Mouse (Mus musculus) midbrain, embryonic 16.5 days (tissue): ENCODE results near the gene Krt24. TPM values are rescaled to one million over a fixed set of nuclear protein-coding genes. Genes with fewer than 3 reads are reported as not detected.

Experiments used
- ATAC-seq: fragments of 200-750 bp; cut with Nextera tagmentation; 2 replicates; pipeline ENCODE4 v1.8.0; 2017; ENCODE audit warnings: moderate TSS enrichment
- H3K27ac ChIP-seq: fragments of 300-500 bp; sonication (generic); 2 replicates; pipeline ENCODE4 v1.5.1; 2014; ENCODE audit warnings: mild to moderate bottlenecking, low read length, mixed read lengths
- H3K27me3 ChIP-seq: fragments of 300-500 bp; sonication (generic); 2 replicates; pipeline ENCODE4 v1.6.1; 2014; ENCODE audit warnings: low read depth, low read length, mixed read lengths; ENCODE audit not compliant: control insufficient read depth, insufficient read depth
- H3K36me3 ChIP-seq: fragments of 300-500 bp; sonication (generic); 2 replicates; pipeline ENCODE4 v1.6.1; 2014; ENCODE audit warnings: mild to moderate bottlenecking, low read length, moderate library complexity, mixed read lengths; ENCODE audit not compliant: control insufficient read depth, insufficient read depth
- H3K4me1 ChIP-seq: fragments of 300-500 bp; sonication (generic); 2 replicates; pipeline ENCODE4 v1.6.1; 2014; ENCODE audit warnings: mild to moderate bottlenecking, low read length, mixed read lengths; ENCODE audit not compliant: control insufficient read depth, insufficient read depth
- H3K4me2 ChIP-seq: fragments of 300-500 bp; sonication (generic); 2 replicates; pipeline ENCODE4 v1.6.1; 2014; ENCODE audit warnings: mild to moderate bottlenecking, low read length, mixed read lengths
- H3K4me3 ChIP-seq: fragments of 300-500 bp; sonication (generic); 2 replicates; pipeline ENCODE4 v1.5.1; 2014; ENCODE audit warnings: low read depth, mild to moderate bottlenecking, low read length, moderate library complexity, mixed read lengths
- H3K9ac ChIP-seq: fragments of 300-500 bp; sonication (generic); 2 replicates; pipeline ENCODE4 v1.6.1; 2014; ENCODE audit warnings: low read depth, low read length, mixed read lengths
- H3K9me3 ChIP-seq: fragments of 300-500 bp; sonication (generic); replicated peaks from 2 replicates; pipeline ENCODE4 v1.6.1; 2014; ENCODE audit warnings: mild to moderate bottlenecking, low read length, mixed read lengths; ENCODE audit not compliant: control insufficient read depth, poor library complexity, severe bottlenecking
- WGBS: fragments of 180-500 bp; shearing (Covaris S2); extraction: QIAGEN DNeasy Blood & Tissue Kit; methylation state at CpG from one replicate; pipeline ENCODE4 v1.1.7; 2014; 5-methylcytosine and 5-hydroxymethylcytosine counted together
- polyA plus RNA-seq: library from polyadenylated mRNA; unstranded; fragments of >200 nt; fragmentation: Nextera tagmentation; extraction: Ambion mirVana; gene quantifications from 2 replicates; pipeline ENCODE4 v1.2.1, GENCODE M21; 2015

The Krt24 gene
- polyA plus RNA-seq, 1 experiment from 2014 or later = not detected

DNA sequence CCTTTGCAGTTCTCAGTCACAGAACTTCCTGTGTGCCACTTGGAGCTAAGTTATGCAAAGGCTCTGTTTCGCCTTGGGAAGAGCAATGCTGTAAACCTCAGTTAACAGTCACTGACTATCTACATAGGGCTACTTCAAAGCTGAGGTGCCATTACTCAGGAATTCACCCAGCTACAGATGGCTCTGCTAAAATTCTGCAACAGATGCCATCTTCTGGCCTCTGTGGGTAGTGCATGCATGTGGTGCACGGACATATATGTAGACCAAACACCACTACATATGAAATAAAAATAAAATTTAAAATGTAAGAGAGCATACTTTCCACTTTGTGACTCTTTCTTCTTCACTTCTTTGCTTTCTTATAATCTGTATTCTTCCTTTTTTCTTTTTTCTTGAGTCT, 22.5 kb upstream of the Krt24 start:
- ATAC-seq = no peak
- H3K27me3 ChIP-seq = no peaks in the 10 kb centered on the region
- no peaks in the 10 kb centered on the region for H3K9me3 ChIP-seq
- no peak overlapping the region for H3K9ac ChIP-seq
- H3K4me3 ChIP-seq = no peak overlapping the region
- H3K27ac ChIP-seq = no peak overlapping the region
- H3K4me1 ChIP-seq = no peaks in the 10 kb centered on the region
- 35% methylated on average over 2 of the region's 2 CpGs for WGBS
- H3K4me2 ChIP-seq = no peak overlapping the region
- no peaks in the 10 kb centered on the region for H3K36me3 ChIP-seq

DNA sequence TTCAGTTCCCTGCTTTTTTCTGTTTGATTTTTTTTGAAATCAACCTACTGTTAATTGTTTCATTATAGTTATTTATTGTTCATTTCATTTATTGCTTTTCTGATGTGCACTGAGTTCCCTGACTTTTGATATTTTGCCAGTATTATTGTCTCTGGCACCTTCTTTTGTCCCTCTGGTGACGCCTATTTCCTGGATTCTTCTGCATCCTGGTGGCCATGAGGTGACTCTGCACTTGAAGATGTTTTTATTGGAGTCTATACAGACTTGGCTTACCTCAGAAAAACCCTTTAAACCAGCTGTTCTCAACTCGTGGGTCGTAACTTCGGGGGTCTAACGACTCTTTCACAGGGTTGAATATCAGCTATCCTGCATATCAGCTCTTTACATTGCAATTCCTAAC, 10.0 kb upstream of the Krt24 start:
- Histone ChIP-seq H3K4me1 (no peaks in the 10 kb centered on the region), H3K4me2 (no peak overlapping the region), H3K9me3 (no peaks in the 10 kb centered on the region), H3K9ac (no peak overlapping the region), H3K36me3 (no peaks in the 10 kb centered on the region), H3K27me3 (no peaks in the 10 kb centered on the region), H3K4me3 (no peak overlapping the region), H3K27ac (no peak overlapping the region)
- 66% methylated on average over 5 of the region's 5 CpGs for WGBS
- no peak for ATAC-seq

DNA sequence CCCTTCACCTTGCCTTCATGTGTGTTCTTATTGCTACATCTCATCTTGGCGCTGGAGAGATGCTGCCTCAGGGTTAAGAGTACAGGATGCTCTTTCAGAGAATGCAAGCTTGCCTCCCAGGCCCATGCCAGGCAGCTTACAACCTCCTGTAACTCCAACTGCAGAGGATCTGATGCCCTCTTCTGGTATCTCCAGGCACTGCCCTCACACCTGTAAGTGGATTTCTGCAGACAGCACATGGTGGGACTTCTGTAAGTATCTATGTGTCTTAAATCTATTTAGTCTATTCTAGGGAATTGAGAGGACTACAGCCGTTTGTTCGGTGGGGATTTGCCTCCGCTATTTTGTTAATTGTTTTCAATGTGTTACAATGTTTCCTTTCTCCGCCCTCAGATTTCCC, 7.8 kb upstream of the Krt24 start:
- Histone ChIP-seq H3K4me2 (no peak overlapping the region), H3K27me3 (no peaks in the 10 kb centered on the region), H3K9me3 (no peaks in the 10 kb centered on the region), H3K36me3 (no peaks in the 10 kb centered on the region), H3K4me3 (no peak overlapping the region), H3K27ac (no peak overlapping the region), H3K9ac (no peak overlapping the region), H3K4me1 (no peaks in the 10 kb centered on the region)
- 63% methylated on average over 5 of the region's 5 CpGs for WGBS
- ATAC-seq = no peak

DNA sequence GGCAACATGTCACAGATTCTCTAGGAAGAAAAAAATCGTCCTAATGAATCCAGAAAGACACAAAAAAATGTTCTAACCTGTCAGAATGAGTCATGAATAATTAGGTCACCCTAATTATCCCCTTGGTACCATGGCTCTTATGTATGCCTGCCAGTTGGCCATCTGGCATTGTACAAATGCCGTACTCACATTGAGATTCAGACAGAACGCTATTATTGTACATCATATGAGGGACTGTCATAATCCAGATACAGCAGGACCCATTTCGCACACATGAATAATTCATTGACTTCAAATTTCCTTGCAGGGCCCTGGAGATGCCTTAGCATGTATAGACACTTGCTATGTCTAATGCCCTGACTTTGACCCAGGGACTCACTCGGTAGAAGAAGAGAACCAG, 1.1 kb downstream of the Krt24 start:
- Histone ChIP-seq H3K36me3 (no peaks in the 10 kb centered on the region), H3K4me3 (no peak overlapping the region), H3K4me1 (0 out of 2 replicates have a peak, but pooled peaks cover 2% of the 10 kb centered on the region), H3K9me3 (no peaks in the 10 kb centered on the region), H3K27me3 (no peaks in the 10 kb centered on the region), H3K9ac (no peak overlapping the region), H3K27ac (no peak overlapping the region), H3K4me2 (no peak overlapping the region)
- 55% methylated on average over 5 of the region's 5 CpGs for WGBS
- ATAC-seq = no peak

DNA sequence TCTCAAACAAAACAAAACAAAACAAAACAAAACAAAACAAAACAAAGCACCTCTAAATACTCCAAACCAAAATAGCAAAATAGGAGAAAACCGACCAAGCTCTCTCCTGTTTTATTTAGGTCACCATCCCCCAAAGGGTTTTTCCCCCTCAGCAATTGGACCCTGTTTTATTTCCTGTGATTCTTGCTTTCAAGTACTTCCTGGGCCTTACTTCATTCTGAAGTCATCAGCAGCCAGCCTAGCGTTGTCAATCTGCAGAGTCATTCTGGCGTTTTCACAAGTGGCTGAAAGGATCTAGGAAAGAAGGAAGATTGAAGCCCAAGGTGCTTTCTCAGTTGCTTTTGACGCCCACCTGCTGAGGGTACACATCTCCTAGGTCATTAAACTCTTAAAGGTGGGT, 1.7 kb downstream of the Krt24 start:
- WGBS = 57% methylated on average over 4 of the region's 4 CpGs
- 0 out of 2 replicates have a peak, but pooled peaks cover 2% of the 10 kb centered on the region for H3K4me1 ChIP-seq
- H3K27ac ChIP-seq = no peak overlapping the region
- H3K27me3 ChIP-seq = no peaks in the 10 kb centered on the region
- ATAC-seq = no peak
- no peaks in the 10 kb centered on the region for H3K9me3 ChIP-seq
- no peaks in the 10 kb centered on the region for H3K36me3 ChIP-seq
- H3K4me3 ChIP-seq = no peak overlapping the region
- H3K4me2 ChIP-seq = no peak overlapping the region
- H3K9ac ChIP-seq = no peak overlapping the region

DNA sequence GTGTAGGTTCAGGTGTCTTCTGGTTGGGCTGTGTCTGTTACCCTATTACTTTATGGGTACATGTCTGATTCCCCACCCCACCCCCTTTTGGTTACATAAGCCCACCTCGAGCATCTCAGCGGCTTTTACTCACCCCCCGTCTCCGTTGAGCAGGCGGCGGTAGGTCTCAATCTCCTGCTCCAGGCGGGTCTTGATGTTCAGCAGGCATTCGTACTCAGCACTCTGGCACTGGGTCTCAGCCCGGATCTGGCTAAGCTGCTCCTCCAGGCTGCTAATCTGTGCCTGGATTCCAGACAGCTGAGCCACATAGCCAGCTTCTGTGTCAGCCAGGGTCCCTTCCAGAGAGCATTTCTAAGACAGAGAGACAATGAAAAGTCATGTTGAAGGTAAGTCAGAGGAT, 3.9 kb downstream of the Krt24 start:
- WGBS = 77% methylated on average over 9 of the region's 9 CpGs
- no peak overlapping the region for H3K4me3 ChIP-seq
- no peak overlapping the region for H3K9ac ChIP-seq
- no peaks in the 10 kb centered on the region for H3K36me3 ChIP-seq
- no peaks in the 10 kb centered on the region for H3K9me3 ChIP-seq
- ATAC-seq = no peak
- H3K27ac ChIP-seq = no peak overlapping the region
- no peak overlapping the region for H3K4me2 ChIP-seq
- no peaks in the 10 kb centered on the region for H3K27me3 ChIP-seq
- 0 out of 2 replicates have a peak, but pooled peaks cover 2% of the 10 kb centered on the region for H3K4me1 ChIP-seq

DNA sequence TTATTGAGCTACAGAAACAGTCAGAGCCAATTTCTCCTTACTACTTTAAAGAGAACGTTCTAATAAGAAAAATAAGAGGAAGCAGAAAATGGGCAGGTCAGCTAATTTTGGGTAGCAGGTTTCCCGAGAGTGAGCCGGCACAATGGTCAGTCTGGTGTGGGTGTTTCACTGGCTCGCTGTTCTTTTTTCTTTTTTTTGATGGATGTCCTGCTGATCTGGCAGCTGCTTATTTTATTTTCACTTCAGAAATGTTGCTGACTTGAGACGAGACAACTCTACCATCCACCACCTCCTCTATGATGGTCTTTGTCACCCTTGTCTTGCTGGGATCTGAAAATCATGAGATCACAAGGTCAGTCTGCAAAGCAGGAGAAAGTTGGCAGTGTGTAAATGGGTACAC, 5.1 kb downstream of the Krt24 start:
- Histone ChIP-seq H3K4me2 (no peak overlapping the region), H3K36me3 (no peaks in the 10 kb centered on the region), H3K9ac (no peak overlapping the region), H3K4me1 (0 out of 2 replicates have a peak, but pooled peaks cover 2% of the 10 kb centered on the region), H3K9me3 (no peaks in the 10 kb centered on the region), H3K27me3 (no peaks in the 10 kb centered on the region), H3K27ac (no peak overlapping the region), H3K4me3 (no peak overlapping the region)
- ATAC-seq = no peak
- WGBS = 64% methylated on average over 5 of the region's 5 CpGs

DNA sequence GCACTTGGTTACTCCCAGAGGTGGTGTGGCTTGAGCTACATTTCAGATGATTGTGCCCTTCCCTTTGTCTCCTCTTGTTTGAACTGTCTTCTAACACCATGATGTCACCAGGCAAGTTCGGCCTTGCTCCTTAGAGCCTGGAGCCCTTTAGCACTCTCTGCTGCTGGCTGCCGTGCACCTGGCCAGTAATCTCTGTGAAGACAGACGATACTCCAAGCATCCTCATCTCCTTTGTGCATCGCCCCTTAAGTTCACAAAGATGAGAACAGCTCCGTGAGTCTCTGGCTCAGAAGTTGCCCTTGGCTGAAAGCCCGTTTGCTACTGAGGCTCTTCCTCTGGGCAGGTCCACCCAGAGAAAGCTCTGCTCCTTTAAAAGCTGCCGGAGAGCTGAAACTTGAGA, 8.3 kb downstream of the Krt24 start:
- H3K4me3 ChIP-seq = no peak overlapping the region
- H3K27ac ChIP-seq = no peak overlapping the region
- no peaks in the 10 kb centered on the region for H3K27me3 ChIP-seq
- no peak for ATAC-seq
- WGBS = 65% methylated on average over 7 of the region's 7 CpGs
- H3K4me1 ChIP-seq = no peaks in the 10 kb centered on the region
- no peak overlapping the region for H3K4me2 ChIP-seq
- H3K9ac ChIP-seq = no peak overlapping the region
- no peaks in the 10 kb centered on the region for H3K36me3 ChIP-seq
- H3K9me3 ChIP-seq = no peaks in the 10 kb centered on the region

DNA sequence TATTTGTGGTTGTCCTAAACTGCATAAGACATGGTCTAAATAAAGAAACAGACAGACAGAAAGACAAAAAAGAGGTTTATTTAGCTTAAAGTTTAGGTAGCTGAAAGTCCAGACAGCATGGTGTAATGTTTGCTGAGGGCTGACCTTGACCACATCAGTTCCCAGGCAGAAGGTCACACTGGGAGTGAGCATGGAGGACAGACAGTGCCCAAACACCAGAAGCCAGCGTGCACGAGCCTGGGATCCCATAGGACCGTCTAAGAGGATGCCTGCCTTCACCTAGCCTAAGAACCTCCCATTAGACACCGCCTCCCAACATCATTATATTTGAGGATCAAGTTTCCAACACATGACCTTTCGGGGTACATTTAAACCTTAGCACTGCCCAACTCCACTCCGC, 9.4 kb downstream of the Krt24 start:
- no peak overlapping the region for H3K4me2 ChIP-seq
- no peaks in the 10 kb centered on the region for H3K36me3 ChIP-seq
- no peak overlapping the region for H3K4me3 ChIP-seq
- no peaks in the 10 kb centered on the region for H3K4me1 ChIP-seq
- ATAC-seq = no peak
- H3K27ac ChIP-seq = no peak overlapping the region
- no peak overlapping the region for H3K9ac ChIP-seq
- H3K9me3 ChIP-seq = no peaks in the 10 kb centered on the region
- WGBS = 87% methylated on average over 6 of the region's 6 CpGs
- no peaks in the 10 kb centered on the region for H3K27me3 ChIP-seq

DNA sequence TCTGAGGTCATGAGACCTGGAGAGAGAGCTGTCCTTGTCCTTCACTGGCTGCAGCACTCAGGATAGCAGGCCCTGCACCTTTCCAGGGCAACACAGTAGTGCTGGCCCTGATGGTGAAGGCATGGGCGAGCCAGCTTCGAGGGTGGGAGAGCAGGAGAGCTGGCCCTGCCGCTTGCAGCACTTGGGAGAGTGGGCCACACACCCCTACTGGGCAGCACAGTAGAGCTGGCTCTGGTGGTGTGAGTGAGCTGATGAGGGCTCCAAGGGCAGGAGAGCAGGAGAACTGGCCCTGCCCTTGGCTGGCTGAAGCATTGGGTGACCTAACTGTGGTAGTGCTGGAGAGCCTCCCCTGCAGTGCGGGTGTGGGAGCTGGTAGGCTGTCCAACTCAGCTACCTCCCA, 12.3 kb downstream of the Krt24 start:
- Histone ChIP-seq H3K9ac (no peak overlapping the region), H3K4me1 (no peaks in the 10 kb centered on the region), H3K4me2 (no peak overlapping the region), H3K36me3 (no peaks in the 10 kb centered on the region), H3K27ac (no peak overlapping the region), H3K4me3 (no peak overlapping the region), H3K9me3 (no peaks in the 10 kb centered on the region), H3K27me3 (no peaks in the 10 kb centered on the region)
- 87% methylated on average over 4 of the region's 4 CpGs for WGBS
- ATAC-seq = no peak
